In the genomic region with DNA sequence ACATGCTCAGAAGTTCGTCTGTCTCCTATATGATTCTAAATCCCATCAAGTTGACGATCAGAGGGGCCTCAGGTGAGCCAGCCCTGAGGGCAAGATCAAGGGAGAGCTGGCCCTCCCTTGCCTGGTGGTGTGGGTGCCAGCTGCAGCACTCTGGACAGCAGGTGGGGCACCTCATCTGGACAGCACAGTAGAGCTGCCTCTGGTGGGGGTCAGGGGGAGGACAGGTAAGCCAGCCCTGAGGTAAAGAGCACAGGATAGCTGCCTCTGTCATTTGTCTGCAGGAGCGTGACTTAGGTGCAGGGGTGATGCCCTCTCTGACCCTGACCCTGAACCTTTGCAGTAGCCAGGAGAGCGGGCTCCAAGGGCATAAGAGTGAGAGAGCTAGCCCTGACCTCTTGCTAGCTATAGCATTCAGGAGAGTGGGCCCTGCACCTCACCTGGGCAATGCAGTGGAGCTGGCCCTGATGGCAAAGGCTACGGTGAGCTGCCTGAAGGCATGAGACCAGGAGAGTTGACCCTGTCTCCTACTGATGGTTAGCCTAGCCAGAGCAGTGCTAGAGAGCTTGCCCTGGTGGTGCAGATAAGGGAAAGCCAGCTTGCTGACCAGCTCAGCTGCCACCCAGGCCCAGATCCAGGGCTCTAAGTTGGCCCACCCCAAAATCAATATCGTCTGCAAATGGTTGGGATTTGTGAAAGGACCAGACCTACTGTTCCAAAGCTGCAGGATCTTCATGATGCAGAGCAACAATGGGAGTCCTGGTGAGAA, we compare ENCODE assay signal across 14 mouse cellular contexts.
A peak's percentile ranks its signal among the peaks of the same experiment; 100 is the strongest.
DNase-seq lines count a peak whose midpoint lies in the region; ATAC-seq and TF ChIP-seq lines count a peak whose summit lies in the region.
"Had no signal": no experiment of that assay in that cellular context is flagged by ENCODE, and none has a peak within 500 bp of the region (broad histone marks: within the 10 kb centered on the region; RNA-seq: fewer than 3 reads in every experiment).

No protein-coding gene starts in this region.

- peaks cover 2% of the 10 kb centered on the region for H3K36me3 ChIP-seq in heart, adult 2 months (ENCODE audit: control insufficient read depth, insufficient read depth, low read length)
- no peaks in the 10 kb centered on the region for H3K36me3 ChIP-seq in heart, embryonic 12.5 days
- no peaks in the 10 kb centered on the region for H3K36me3 ChIP-seq in kidney, postnatal 0 days (ENCODE audit: insufficient read depth, low read length)
- H3K36me3 ChIP-seq in kidney, embryonic 14.5 days (ENCODE audit: control insufficient read depth, insufficient read depth, low read length): no peaks in the 10 kb centered on the region
- no peaks in the 10 kb centered on the region for H3K36me3 ChIP-seq in midbrain, embryonic 11.5 days (ENCODE audit: control insufficient read depth, insufficient read depth, low read length)
- H3K36me3 ChIP-seq in midbrain, embryonic 13.5 days: no peaks in the 10 kb centered on the region
- H3K36me3 ChIP-seq in stomach, postnatal 0 days (ENCODE audit: control insufficient read depth, insufficient read depth, low read length): no peaks in the 10 kb centered on the region
- H3K36me3 ChIP-seq: embryonic facial prominence, embryonic 13.5 days; kidney, embryonic 15.5 days; neural tube, embryonic 15.5 days had no signal

- no peak for DNase-seq in heart, adult 2 months
- DNase-seq in kidney, postnatal 0 days (ENCODE audit: low spot score): no peak
- DNase-seq in midbrain, embryonic 11.5 days (ENCODE audit: low spot score, missing footprints): no peak
- peak; percentile 33 for DNase-seq in stomach, postnatal 0 days (ENCODE audit: low spot score)
- DNase-seq in left cerebral cortex, postnatal 4 days: no peak
- DNase-seq: cerebellum, adult 8-10 months had no signal

- TF ChIP-seq CTCF in heart, adult 2 months (IDR thresholded peaks at IDR 0.05): peak; percentile 32; the same call in 1 of the 2 replicates
- peak; percentile 39; the same call in 1 of the 2 replicates for TF ChIP-seq CTCF in kidney, postnatal 0 days (IDR thresholded peaks at IDR 0.05; ENCODE audit: low read depth)
- TF ChIP-seq CTCF in stomach, postnatal 0 days (IDR thresholded peaks at IDR 0.05; ENCODE audit: low read depth): peak; percentile 43

- intact Hi-C loops in heart, adult 2 months (cut with DNase I): loop anchor here (5.0 kb wide), 1 partner anchor 45 kb away; no protein-coding TSS in a partner anchor
- intact Hi-C loops in left cerebral cortex, postnatal 4 days (cut with DNase I): no loop called here

- TF ChIP-seq EP300 in heart, adult 2 months (IDR thresholded peaks at IDR 0.05; ENCODE audit: insufficient read depth, low read depth, low read length): no peak
- TF ChIP-seq EP300 in stomach, postnatal 0 days (optimal IDR thresholded peaks at IDR 0.05): no peak

- no peaks in the 10 kb centered on the region for H3K27me3 ChIP-seq in heart, adult 2 months (ENCODE audit: control insufficient read depth, insufficient read depth, low read length)
- H3K27me3 ChIP-seq in heart, embryonic 12.5 days (replicated peaks): no peaks in the 10 kb centered on the region
- no peaks in the 10 kb centered on the region for H3K27me3 ChIP-seq in kidney, postnatal 0 days (ENCODE audit: insufficient read depth, low read length)
- H3K27me3 ChIP-seq in kidney, embryonic 14.5 days (ENCODE audit: control insufficient read depth, insufficient read depth, low read length): no peaks in the 10 kb centered on the region
- no peaks in the 10 kb centered on the region for H3K27me3 ChIP-seq in midbrain, embryonic 11.5 days (ENCODE audit: control insufficient read depth, insufficient read depth, low read length)
- H3K27me3 ChIP-seq in midbrain, embryonic 13.5 days: no peaks in the 10 kb centered on the region
- H3K27me3 ChIP-seq in stomach, postnatal 0 days (ENCODE audit: control insufficient read depth, insufficient read depth, low read length): no peaks in the 10 kb centered on the region
- H3K27me3 ChIP-seq: embryonic facial prominence, embryonic 13.5 days; kidney, embryonic 15.5 days; neural tube, embryonic 15.5 days had no signal

- no peaks in the 10 kb centered on the region for H3K79me2 ChIP-seq in heart, adult 2 months (replicated peaks; ENCODE audit: control insufficient read depth, insufficient read depth, low read length)

- 93% methylated on average over 6 of the region's 6 CpGs for WGBS in heart, adult 2 months
- WGBS in heart, embryonic 12.5 days: 76% methylated on average over 6 of the region's 6 CpGs
- 74% methylated on average over 6 of the region's 6 CpGs for WGBS in kidney, postnatal 0 days
- 80% methylated on average over 6 of the region's 6 CpGs for WGBS in kidney, embryonic 14.5 days
- WGBS in midbrain, embryonic 11.5 days: 89% methylated on average over 6 of the region's 6 CpGs
- WGBS in midbrain, embryonic 13.5 days: 90% methylated on average over 6 of the region's 6 CpGs
- WGBS in stomach, postnatal 0 days: 79% methylated on average over 6 of the region's 6 CpGs

- H3K4me3 ChIP-seq in heart, adult 2 months: no peak overlapping the region
- no peak overlapping the region for H3K4me3 ChIP-seq in heart, embryonic 12.5 days
- H3K4me3 ChIP-seq in kidney, postnatal 0 days (replicated peaks; ENCODE audit: low read depth, low read length): no peak overlapping the region
- no peak overlapping the region for H3K4me3 ChIP-seq in kidney, embryonic 14.5 days (ENCODE audit: low read length)
- H3K4me3 ChIP-seq in midbrain, embryonic 11.5 days (ENCODE audit: low read depth, low read length): no peak overlapping the region
- H3K4me3 ChIP-seq in midbrain, embryonic 13.5 days (replicated peaks): no peak overlapping the region
- no peak overlapping the region for H3K4me3 ChIP-seq in stomach, postnatal 0 days (ENCODE audit: low read depth, low read length)
- H3K4me3 ChIP-seq: embryonic facial prominence, embryonic 13.5 days; kidney, embryonic 15.5 days; neural tube, embryonic 15.5 days had no signal

- H3K4me2 ChIP-seq in heart, embryonic 12.5 days: no peak overlapping the region
- no peak overlapping the region for H3K4me2 ChIP-seq in kidney, postnatal 0 days (ENCODE audit: low read length)
- H3K4me2 ChIP-seq in kidney, embryonic 14.5 days (replicated peaks; ENCODE audit: low read depth, low read length): no peak overlapping the region
- no peak overlapping the region for H3K4me2 ChIP-seq in midbrain, embryonic 11.5 days
- no peak overlapping the region for H3K4me2 ChIP-seq in midbrain, embryonic 13.5 days (replicated peaks)
- no peak overlapping the region for H3K4me2 ChIP-seq in stomach, postnatal 0 days (replicated peaks; ENCODE audit: low read depth)
- H3K4me2 ChIP-seq: embryonic facial prominence, embryonic 13.5 days; hindbrain, embryonic 14.5 days; kidney, embryonic 15.5 days; neural tube, embryonic 15.5 days had no signal

- TF ChIP-seq POLR2A in heart, adult 2 months (IDR thresholded peaks at IDR 0.05; ENCODE audit: insufficient read depth, low read depth, low read length): no peak

- H3K4me1 ChIP-seq in heart, adult 2 months (ENCODE audit: control insufficient read depth, insufficient read depth, low read length): peaks cover 18% of the 10 kb centered on the region
- peaks cover 47% of the 10 kb centered on the region for H3K4me1 ChIP-seq in heart, embryonic 12.5 days (replicated peaks)
- peaks cover 47% of the 10 kb centered on the region for H3K4me1 ChIP-seq in kidney, postnatal 0 days (replicated peaks; ENCODE audit: insufficient read depth, low read length)
- peaks cover 38% of the 10 kb centered on the region for H3K4me1 ChIP-seq in kidney, embryonic 14.5 days (ENCODE audit: control insufficient read depth, insufficient read depth, low read length)
- H3K4me1 ChIP-seq in midbrain, embryonic 11.5 days (ENCODE audit: control insufficient read depth, insufficient read depth, low read length): peaks cover 29% of the 10 kb centered on the region
- H3K4me1 ChIP-seq in midbrain, embryonic 13.5 days (replicated peaks): peaks cover 42% of the 10 kb centered on the region
- H3K4me1 ChIP-seq in stomach, postnatal 0 days (replicated peaks; ENCODE audit: control insufficient read depth, insufficient read depth): peaks cover 26% of the 10 kb centered on the region

- peak overlapping the region; percentile 34 for H3K27ac ChIP-seq in heart, adult 2 months
- H3K27ac ChIP-seq in heart, embryonic 12.5 days (ENCODE audit: poor library complexity, severe bottlenecking): no peak overlapping the region
- peak overlapping the region; percentile 48; the same call in 1 of the 2 replicates for H3K27ac ChIP-seq in kidney, postnatal 0 days
- H3K27ac ChIP-seq in kidney, embryonic 14.5 days (ENCODE audit: low read depth, low read length): no peak overlapping the region
- no peak overlapping the region for H3K27ac ChIP-seq in midbrain, embryonic 11.5 days (ENCODE audit: low read depth, low read length)
- H3K27ac ChIP-seq in midbrain, embryonic 13.5 days: no peak overlapping the region
- H3K27ac ChIP-seq in stomach, postnatal 0 days (replicated peaks): peak overlapping the region; percentile 61
- H3K27ac ChIP-seq: embryonic facial prominence, embryonic 13.5 days; hindbrain, embryonic 14.5 days; kidney, embryonic 15.5 days; liver, embryonic 14.5 days; neural tube, embryonic 15.5 days had no signal

- no peaks in the 10 kb centered on the region for H3K9me3 ChIP-seq in heart, embryonic 12.5 days (replicated peaks)
- H3K9me3 ChIP-seq in kidney, postnatal 0 days (replicated peaks; ENCODE audit: low read length): no peaks in the 10 kb centered on the region
- no peaks in the 10 kb centered on the region for H3K9me3 ChIP-seq in kidney, embryonic 14.5 days (ENCODE audit: control insufficient read depth, low read length)
- no peaks in the 10 kb centered on the region for H3K9me3 ChIP-seq in midbrain, embryonic 11.5 days (ENCODE audit: control insufficient read depth, low read length)
- no peaks in the 10 kb centered on the region for H3K9me3 ChIP-seq in midbrain, embryonic 13.5 days
- no peaks in the 10 kb centered on the region for H3K9me3 ChIP-seq in stomach, postnatal 0 days (ENCODE audit: control insufficient read depth, low read length)
- H3K9me3 ChIP-seq: embryonic facial prominence, embryonic 13.5 days; kidney, embryonic 15.5 days; neural tube, embryonic 15.5 days had no signal

- no peak overlapping the region for H3K9ac ChIP-seq in heart, adult 2 months (ENCODE audit: low read depth, low read length)
- no peak overlapping the region for H3K9ac ChIP-seq in heart, embryonic 12.5 days
- H3K9ac ChIP-seq in kidney, postnatal 0 days (ENCODE audit: low read depth, low read length): no peak overlapping the region
- no peak overlapping the region for H3K9ac ChIP-seq in kidney, embryonic 14.5 days (ENCODE audit: low read depth, low read length)
- no peak overlapping the region for H3K9ac ChIP-seq in midbrain, embryonic 11.5 days (ENCODE audit: low read length)
- no peak overlapping the region for H3K9ac ChIP-seq in midbrain, embryonic 13.5 days (replicated peaks)
- no peak overlapping the region for H3K9ac ChIP-seq in stomach, postnatal 0 days (ENCODE audit: low read length)
- H3K9ac ChIP-seq: embryonic facial prominence, embryonic 13.5 days; hindbrain, embryonic 14.5 days; kidney, embryonic 15.5 days; liver, embryonic 14.5 days; neural tube, embryonic 15.5 days had no signal

- ATAC-seq in heart, embryonic 12.5 days (ENCODE audit: insufficient number of reproducible peaks, low FRiP score): no peak
- no peak for ATAC-seq in kidney, postnatal 0 days (replicated peaks; ENCODE audit: low FRiP score, low read depth)
- no peak for ATAC-seq in kidney, embryonic 14.5 days (ENCODE audit: low FRiP score, low TSS enrichment)
- ATAC-seq in midbrain, embryonic 11.5 days (ENCODE audit: low FRiP score): 0 out of 2 replicates have a peak, but pooled peaks have one; percentile 6
- no peak for ATAC-seq in midbrain, embryonic 13.5 days
- peak; percentile 35; the same call in 1 of the 2 replicates for ATAC-seq in stomach, postnatal 0 days (ENCODE audit: low FRiP score, low TSS enrichment)

Comparison
In these comparisons a context has a peak if more than half of its experiments do, and no peak if none do; other contexts are left out.
1. H3K27ac ChIP-seq: peak in heart, adult 2 months (single experiment), kidney, postnatal 0 days (single experiment) and stomach, postnatal 0 days (single experiment); none in heart, embryonic 12.5 days (single experiment), kidney, embryonic 14.5 days (single experiment), midbrain, embryonic 11.5 days (single experiment) and midbrain, embryonic 13.5 days (single experiment).
2. ATAC-seq: peak in midbrain, embryonic 11.5 days (single experiment) and stomach, postnatal 0 days (single experiment); none in heart, embryonic 12.5 days (single experiment), kidney, postnatal 0 days (single experiment), kidney, embryonic 14.5 days (single experiment) and midbrain, embryonic 13.5 days (single experiment).
3. Peak in every context shown above with its lines, with median percentiles within 50 percentile points of each other: CTCF ChIP-seq.